Mouse (Mus musculus): Measurements from ENCODE around the gene Lipc.

GRCm38 (mm10) chr9:70987210-70987609 lies 35.2 kb upstream of the Lipc start:
- TF ChIP-seq CTCF (IDR thresholded peaks at IDR 0.05; ENCODE audit: control insufficient read depth, insufficient read depth, low read length) (no peak), POLR2A (IDR thresholded peaks at IDR 0.05; ENCODE audit: borderline replicate concordance, control insufficient read depth, low read depth, low read length) (no peak)

All from bone marrow, adult 2 months (tissue).